Mouse (Mus musculus) WW6 (cell line): ENCODE data around the gene Xpnpep1.

Experiments used
- DNase-seq: peaks from one replicate; pipeline ENCODE4 v3.0.0-alpha.2; 2013; ENCODE audit warnings: low read depth, low spot score

Xpnpep1 gene

GRCm38 (mm10) chr19:53032647-53033046 is 7.4 kb downstream of the Xpnpep1 start:
- DNase-seq = no peak

GRCm38 (mm10) chr19:53031957-53032371 is 8.1 kb downstream of the Xpnpep1 start:
- no peak for DNase-seq

GRCm38 (mm10) chr19:53030279-53030678 is 9.7 kb downstream of the Xpnpep1 start:
- no peak for DNase-seq

- no peak for DNase-seq
These were observed 10.3 kb downstream of the Xpnpep1 start for GRCm38 (mm10) chr19:53029686-53030085.

- DNase-seq = no peak
These were observed 11.0 kb downstream of the Xpnpep1 start for GRCm38 (mm10) chr19:53029045-53029444.

- DNase-seq = no peak
These were observed 11.8 kb downstream of the Xpnpep1 start for GRCm38 (mm10) chr19:53028216-53028615.

GRCm38 (mm10) chr19:53023189-53023588 is 16.8 kb downstream of the Xpnpep1 start:
- DNase-seq = no peak

- DNase-seq = no peak
These were observed 17.9 kb downstream of the Xpnpep1 start for GRCm38 (mm10) chr19:53022037-53022614.

- no peak for DNase-seq
These were observed 18.5 kb downstream of the Xpnpep1 start for GRCm38 (mm10) chr19:53021537-53021936.

- no peak for DNase-seq
These were observed 20.1 kb downstream of the Xpnpep1 start for GRCm38 (mm10) chr19:53019716-53020463.

- no peak for DNase-seq
These were observed 22.1 kb downstream of the Xpnpep1 start for GRCm38 (mm10) chr19:53017954-53018353.

GRCm38 (mm10) chr19:53017248-53017647 is 22.8 kb downstream of the Xpnpep1 start:
- no peak for DNase-seq

GRCm38 (mm10) chr19:53014910-53015710 is 24.9 kb downstream of the Xpnpep1 start:
- no peak for DNase-seq

GRCm38 (mm10) chr19:53013744-53014143 is 26.3 kb downstream of the Xpnpep1 start:
- no peak for DNase-seq

GRCm38 (mm10) chr19:53013341-53013740 is 26.7 kb downstream of the Xpnpep1 start:
- no peak for DNase-seq

- DNase-seq = no peak
These were observed 29.1 kb downstream of the Xpnpep1 start for GRCm38 (mm10) chr19:53010941-53011340.

- DNase-seq = no peak
These were observed 31.1 kb downstream of the Xpnpep1 start for GRCm38 (mm10) chr19:53008921-53009320.

GRCm38 (mm10) chr19:53008020-53008705 is 31.9 kb downstream of the Xpnpep1 start:
- DNase-seq = no peak

GRCm38 (mm10) chr19:53005978-53006377 is 34.0 kb downstream of the Xpnpep1 start:
- DNase-seq = no peak

- no peak for DNase-seq
These were observed 36.3 kb downstream of the Xpnpep1 start for GRCm38 (mm10) chr19:53003554-53004365.
